Mouse (Mus musculus): ENCODE data around the gene Gsto2.

Gsto2 gene

DNA sequence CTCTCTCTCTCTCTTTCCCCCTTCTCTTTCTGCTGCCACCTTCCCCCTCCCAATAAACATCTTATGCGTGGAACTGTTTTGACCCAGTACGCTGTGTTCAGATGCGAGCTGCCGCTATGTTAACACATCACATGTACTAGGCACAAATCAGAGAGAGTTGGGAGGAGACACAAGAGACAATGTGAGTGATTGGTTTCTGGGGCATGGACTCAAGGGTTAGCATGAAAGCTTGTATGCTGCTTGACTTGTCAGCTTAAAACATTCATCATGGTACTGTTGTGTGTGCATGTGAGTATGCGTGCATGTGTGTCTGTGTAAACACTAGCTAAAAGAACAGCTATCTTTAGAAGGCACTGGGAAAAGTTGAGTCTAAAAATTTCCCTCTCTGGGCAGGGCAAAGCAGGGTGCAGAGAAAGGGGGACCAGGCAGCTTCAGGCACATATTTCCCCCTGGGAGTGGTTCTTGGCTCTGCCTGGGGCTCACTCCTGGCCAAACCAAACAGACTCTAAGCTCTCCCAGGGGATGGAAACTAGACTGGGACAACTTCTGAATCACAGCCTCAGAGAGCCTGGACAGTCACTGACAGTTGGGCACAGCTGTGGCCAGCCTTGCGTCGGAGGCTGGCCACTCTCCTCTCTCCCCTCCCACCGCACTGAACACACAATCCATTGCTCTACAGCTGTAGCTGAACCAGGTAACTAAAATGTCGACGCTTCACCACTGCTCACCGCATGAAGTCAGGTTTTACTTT, 26.4 kb downstream of the Gsto2 start:
- DNase-seq (ENCODE audit: low spot score), result no peak

DNA sequence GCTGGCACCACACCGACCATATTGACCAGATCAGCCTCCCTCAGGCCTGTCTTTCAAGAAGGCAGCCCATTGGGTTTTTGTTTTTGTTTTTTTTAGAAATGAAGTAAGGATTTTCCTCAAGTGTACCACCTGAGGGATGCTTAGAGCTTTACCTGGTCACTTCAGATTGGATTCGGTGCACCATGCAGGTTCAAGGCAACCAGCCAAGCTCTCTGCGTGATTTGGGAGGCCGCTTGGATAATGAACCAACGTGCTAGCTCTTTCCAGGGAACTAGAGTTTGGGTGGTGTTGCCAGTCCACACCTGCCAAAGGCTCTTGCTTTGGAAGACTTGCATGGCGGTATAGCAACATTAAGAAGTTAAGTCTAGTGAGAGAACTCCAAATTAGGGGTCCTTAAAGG, 27.8 kb downstream of the Gsto2 start:
- no peak for DNase-seq (ENCODE audit: low spot score)

DNA sequence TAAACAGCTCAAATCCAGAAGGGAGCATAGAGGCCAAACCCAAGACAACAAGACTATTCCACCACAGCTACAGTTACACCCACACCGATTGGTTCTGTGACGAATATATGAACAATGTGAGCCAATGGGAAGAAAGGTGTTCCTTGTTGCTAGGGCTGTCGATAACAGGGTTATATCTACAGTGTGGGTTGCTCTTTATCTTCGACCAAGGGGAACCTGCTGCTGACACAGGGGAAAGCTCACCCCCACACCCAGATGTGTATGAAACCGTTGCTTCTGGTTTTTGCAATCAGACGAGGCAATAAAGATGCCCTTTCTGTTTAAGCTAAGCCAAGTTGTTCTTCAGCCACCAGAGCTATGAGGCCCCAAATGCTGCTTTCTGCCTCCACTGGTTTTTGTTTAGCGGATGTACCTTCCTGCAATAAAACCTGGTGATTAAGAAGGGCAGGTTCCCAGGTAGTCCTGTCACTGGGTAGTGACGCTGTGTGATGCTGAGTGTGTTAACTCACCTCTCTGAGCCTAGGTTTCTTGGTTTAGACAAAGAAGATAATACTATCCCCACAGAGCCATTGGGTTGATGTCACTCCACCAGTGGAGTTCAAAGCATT, 33.2 kb downstream of the Gsto2 start:
- DNase-seq (ENCODE audit: low spot score), result no peak

DNA sequence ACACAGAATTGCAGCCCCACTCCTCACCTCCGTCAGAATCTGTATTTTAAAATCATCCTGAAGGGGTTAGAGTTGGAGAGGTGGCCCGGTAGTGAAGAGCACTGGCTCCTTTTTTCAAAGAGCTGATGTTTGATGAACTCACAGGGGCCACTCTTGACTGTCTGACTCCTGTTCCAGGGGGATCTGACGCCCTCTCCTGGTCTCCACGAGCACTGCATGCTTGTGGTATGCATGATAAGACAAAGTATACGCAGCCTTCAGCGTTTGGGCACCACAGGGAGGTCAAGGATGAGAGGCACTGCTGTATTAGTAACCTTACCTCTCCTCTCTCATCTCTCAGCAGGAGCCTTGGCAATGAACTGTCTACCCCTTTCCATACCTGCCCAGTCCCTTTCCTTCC, 34.7 kb downstream of the Gsto2 start:
- no peak for DNase-seq (ENCODE audit: low spot score)

DNA sequence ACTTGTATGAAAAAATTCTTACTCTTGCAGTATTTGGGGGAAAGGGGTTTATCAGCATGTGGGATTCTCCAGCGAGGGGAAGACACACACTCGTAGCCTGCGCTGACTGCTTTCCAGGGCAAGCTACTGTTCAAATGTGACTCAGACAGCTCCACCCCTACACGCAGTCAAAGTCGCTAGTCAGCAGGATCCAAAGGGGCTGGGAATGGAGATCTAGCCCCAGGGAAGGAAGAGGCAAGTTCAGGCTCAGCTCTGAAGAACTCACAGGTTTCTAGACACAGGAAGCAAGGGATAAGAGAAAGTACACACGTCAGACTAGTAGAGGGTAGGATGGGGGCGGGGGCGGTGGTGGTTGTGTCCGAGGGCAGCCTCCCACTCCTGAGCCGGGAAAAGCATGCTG, 35.2 kb downstream of the Gsto2 start:
- DNase-seq (ENCODE audit: low spot score), result no peak

DNA sequence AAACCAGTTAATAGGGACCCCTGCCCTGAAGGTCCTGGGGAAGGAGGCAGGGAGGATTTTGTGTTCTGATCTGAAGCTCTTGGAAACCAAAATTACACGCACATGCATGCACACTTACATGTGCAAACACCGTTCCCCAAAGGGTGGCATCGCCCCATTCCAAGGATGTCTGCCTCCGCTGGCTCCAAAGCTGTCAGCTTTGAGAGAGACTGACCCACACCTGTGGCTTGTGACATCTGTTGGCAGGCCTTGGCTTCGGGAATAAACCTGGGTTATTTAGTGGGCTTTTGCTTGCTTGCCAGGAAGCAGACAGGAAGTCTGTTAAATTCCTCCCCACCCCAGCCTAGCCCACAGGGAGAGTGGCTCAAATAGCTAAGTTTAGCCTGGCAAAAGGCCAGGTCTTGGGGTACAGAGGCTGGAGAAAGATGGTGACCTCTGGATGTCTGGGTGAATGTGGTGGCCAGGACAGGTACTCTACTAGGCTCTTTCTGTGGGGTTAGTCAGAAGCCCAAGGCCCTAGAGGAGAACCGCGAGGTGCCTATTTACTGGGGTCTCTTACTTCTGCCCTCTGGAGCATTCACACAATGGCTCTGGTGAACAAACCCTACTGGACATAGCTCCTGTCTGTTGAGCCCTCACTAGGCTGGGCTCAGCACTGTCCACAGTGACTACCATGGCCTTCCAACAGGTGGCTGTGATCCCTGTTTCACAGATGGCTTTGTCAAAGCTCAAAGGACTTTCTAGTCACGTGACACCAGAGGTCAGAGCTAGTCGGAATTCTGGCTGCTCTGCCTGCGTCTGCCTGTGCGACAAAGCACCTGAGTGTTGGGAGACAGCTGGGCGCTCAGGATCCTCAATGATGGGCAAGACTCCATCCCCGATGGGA, 37.2 kb downstream of the Gsto2 start:
- DNase-seq (ENCODE audit: low spot score), result no peak

DNA sequence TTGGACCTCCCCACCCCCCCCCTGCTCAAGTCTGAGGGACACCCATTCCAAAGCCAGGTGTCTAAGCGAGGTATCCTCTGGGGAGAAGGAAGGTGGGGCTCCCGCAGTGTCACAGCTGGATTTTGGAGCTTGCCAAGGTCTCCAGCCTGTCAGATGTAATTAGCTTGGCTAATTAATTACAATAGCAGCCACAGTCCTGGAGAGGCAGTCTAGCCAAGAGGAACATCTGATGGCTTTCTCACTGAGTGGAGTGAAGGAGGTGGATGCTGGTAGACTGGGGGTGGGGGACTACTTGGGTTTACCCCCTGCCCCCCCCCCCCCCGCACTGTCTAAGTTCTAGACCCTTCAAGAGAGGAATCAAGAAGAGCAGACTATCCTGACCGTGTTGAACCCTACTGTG, 38.3 kb downstream of the Gsto2 start:
- no peak for DNase-seq (ENCODE audit: low spot score)

DNA sequence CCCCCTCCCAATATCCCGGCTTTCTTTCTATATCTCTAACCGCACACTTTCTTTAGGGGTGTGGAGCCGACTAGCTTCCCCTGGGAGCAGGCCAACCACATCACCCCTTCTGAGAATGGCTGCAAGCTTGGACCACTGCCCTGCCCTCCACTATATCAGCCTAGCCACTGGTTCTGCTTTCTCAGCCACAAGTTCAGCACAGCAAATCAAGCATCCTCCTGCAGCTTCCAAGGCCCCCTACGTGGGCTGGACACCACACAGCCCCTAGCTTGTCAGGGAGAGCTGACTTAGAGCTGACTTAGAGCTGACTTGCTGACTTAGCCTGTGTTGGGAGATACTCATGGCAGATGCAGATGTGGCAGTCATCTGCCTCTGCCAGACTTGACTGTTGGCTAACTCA, 39.7 kb downstream of the Gsto2 start:
- no peak for DNase-seq (ENCODE audit: low spot score)

DNA sequence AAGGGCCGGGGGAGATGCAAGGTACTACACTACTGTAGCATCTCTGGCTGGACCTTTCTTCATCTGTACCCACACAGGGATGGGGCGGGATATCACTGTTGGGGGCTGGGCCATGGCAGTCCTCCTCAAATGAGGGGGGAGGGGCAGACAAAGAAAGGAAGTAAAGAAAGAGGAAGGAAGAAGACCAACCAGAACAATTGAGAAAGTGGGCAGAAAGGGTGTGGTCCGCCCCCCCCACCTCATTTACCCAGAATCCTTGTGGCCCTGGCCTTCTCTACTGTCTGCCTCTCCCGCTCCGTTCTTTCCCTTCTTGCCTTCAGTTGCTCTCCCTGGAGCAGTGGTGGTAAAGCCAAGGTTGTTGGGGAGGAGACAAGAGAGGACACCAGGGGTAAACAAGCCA, 40.3 kb downstream of the Gsto2 start:
- DNase-seq (ENCODE audit: low spot score), result no peak

DNA sequence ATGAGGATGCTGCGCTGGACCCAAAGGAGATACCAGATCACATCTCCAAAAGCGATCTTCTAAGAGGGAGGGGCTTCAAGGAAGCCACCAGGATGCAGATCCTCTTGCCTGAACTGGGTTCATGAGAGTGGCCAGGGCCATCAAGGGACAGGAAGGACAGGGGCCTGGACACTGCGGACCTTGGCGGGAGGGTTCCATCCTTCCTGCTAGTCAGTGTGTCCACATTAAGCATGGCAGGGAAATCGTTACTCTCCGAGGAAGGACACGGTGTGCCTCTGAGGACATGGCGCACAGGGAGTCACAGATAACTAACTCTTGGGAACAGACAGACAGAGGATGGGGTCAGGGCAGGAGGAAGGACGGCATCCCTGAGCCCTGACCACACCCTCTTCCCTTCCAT, 42.3 kb downstream of the Gsto2 start:
- DNase-seq (ENCODE audit: low spot score), result no peak

DNA sequence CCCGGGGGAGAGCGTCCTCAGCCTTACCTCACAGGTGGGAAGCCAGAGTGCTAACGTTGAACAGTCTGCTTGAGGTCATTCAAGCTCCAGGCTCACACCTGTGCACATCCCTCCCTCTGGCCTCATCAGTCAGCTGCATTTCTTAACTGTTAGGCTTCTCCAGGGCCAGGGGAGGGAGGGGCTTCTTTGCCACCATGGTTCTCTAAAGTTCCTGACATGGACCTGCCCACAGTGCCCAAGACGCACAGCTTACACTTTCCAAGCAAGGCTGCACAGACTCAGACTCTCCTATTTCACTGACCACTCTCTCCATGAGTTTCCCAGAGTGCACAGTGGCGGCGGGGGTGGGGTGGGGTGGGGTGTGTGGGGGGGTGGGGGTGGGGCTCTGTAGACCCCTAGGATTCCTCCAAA, 43.6 kb downstream of the Gsto2 start:
- DNase-seq (ENCODE audit: low spot score), result no peak

DNA sequence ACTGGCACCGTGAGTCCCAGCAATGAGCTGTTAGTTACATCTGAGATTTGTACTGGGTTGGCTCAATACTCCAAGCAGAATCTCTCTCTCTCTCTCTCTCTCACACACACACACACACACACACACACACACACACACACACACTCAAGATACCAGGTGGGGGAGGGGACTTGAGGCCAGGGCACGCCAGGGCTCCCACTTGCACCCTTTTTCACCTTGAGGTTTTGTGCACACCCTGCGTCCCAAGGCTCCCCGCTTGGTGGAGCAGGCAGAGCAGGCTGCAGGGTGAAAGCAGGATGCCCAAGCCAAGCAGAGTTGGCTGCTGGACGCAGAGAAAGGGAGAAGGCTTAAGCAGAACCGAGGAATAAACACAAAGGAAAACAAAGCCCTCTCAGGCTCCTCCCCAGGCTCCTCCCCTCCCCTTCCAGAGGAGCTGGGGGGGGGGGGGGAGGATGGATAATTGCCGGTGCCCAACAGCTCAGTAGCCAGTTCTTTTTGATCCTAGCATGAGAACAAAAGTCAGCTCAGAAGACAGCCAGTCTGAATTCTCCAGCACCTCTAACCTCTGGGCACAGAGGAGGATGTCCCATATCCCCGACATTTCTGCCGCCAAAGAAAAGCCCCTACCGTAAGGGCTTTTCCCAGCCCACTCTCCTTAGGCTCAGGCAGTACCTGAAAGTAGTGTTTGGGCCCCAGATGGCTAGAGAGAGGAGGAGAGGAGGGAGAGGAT, 44.2 kb downstream of the Gsto2 start:
- peak; percentile 23 for DNase-seq (ENCODE audit: low spot score)

DNA sequence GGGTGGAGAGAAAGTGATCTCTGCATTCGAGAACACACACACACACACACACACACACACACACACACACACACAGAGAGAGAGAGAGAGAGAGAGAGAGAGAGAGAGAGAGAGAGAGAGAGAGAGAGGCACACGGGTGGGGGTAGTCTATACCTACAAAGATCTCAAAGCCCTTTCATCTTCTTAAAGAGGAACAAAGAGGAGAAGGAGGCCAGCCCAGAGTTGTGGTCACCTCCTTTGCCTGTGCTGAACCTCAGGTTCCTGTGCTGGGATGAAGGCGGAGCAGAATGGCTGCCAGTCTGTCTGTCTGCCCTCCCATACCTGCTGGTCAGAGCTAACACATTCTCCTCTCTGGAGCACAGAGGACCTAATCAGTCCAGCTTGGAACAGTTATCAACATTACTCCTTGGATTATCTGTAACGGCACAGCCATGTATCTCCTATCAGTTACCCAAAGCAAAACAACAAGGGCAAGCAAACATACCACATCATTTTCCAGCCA, 44.8 kb downstream of the Gsto2 start:
- DNase-seq (ENCODE audit: low spot score), result no peak

DNA sequence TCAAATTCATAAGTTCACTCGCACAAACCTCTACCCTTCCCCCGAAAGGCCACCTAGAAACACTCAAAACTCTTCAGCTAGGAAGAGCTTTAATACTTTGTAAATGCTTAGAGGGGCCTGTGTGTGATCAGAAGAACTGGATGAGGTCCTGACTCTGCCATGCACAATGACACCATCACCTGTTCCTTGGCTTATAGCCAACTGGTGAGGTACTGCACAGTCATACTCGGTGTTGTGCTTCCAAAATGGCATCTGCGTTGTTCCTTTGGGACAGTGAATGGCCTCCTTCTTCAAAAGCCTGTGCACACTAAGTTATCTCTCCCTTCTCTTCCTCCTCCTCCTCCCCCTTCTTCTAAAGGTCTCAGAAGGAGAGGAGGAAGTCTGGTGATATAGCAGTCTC, 45.4 kb downstream of the Gsto2 start:
- no peak for DNase-seq (ENCODE audit: low spot score)

DNA sequence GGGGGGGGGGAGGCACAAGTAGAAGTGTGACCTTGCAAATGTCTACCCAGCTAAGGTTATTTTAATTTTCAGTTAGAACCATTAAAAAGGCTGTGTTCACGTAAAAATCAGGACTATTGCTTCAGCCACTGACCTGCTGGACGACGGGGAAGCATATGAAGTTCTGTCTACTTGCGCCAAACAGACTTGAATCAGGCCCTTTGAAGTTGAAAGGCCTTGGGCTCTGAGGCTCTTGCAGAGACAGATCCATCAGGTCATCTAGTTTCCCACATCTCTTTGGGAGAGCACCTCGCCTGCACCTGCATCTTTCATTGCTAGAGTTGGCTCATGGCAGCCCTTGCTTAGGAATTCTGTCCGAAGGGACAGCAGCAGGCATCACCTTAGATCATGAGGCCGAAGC, 48.0 kb downstream of the Gsto2 start:
- DNase-seq (ENCODE audit: low spot score), result no peak

DNA sequence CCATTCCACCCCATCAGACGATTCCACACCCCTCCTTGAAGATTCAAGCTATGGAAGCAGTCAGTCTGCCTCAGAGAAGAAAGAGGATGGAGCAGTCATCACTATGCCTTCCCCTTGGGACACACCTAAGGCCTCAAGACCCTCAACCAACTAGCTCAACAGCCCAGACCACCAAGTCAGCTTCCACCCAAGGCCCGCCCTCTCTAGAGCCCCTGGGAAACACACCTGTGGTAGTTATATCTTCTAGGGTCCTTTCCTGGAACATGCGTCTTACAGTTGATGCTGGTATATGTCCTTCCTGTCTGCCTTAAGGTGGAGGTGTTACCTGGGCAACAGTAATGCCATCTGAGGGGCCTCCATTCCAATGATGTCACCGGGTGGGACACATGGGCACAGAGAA, 48.9 kb downstream of the Gsto2 start:
- no peak for DNase-seq (ENCODE audit: low spot score)

DNA sequence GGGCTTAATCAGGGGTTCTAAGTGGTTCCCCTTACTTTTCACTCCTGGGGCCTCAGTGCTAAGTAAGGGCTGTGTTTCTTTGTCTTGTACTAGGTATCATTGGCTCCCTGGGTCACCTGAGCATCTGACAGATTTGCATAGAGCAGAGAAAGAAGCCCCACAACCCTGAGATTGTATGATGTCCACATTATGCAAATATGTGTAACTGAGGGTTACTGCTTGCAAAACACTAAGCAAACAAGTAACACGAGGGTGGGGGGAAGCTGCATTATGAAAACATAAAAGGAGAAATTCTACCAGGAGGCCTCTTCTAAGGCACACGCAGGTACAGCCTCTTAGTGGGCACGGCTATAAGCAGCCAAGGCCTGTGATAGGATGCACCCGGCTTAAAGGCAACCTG, 49.9 kb downstream of the Gsto2 start:
- DNase-seq (ENCODE audit: low spot score), result no peak

DNA sequence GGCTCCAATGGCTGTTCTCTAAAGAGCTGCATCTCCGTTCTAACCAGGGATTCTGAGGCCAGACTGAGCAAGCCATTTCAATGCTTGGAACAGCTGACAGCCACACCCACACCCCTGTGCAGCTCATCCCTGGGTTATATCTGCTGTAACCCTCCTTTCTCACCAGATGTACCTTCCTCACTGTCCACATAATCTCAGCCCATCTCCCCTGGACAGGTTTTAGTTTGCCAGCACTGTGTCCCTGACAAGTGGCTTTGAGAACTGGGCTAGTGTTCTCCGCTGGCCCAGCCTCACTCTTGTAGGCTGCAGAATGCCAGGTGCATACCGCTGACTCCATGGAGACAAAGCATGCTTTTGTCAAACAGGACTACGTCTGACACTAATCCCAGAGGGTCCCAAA, 52.1 kb downstream of the Gsto2 start:
- no peak for DNase-seq (ENCODE audit: low spot score)

DNA sequence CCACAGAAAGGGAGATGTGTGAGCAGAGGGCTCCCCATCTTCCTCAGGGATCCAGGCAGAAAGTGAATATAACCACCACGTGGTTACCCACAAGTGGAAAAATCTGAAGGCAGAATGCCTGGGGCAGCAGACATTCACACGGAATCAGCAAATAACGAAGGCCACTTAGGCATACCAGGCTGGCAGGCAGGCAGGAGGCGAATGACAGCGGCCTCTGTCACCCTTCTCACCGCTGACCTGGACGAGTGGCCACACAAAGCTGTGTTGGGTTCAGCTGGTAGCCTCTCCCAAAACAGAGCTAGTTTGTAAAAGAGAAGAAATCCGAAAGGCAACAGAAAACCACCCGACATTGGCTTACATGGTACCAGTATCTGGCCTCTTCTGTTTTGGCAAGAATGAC, 52.7 kb downstream of the Gsto2 start:
- no peak for DNase-seq (ENCODE audit: low spot score)

DNA sequence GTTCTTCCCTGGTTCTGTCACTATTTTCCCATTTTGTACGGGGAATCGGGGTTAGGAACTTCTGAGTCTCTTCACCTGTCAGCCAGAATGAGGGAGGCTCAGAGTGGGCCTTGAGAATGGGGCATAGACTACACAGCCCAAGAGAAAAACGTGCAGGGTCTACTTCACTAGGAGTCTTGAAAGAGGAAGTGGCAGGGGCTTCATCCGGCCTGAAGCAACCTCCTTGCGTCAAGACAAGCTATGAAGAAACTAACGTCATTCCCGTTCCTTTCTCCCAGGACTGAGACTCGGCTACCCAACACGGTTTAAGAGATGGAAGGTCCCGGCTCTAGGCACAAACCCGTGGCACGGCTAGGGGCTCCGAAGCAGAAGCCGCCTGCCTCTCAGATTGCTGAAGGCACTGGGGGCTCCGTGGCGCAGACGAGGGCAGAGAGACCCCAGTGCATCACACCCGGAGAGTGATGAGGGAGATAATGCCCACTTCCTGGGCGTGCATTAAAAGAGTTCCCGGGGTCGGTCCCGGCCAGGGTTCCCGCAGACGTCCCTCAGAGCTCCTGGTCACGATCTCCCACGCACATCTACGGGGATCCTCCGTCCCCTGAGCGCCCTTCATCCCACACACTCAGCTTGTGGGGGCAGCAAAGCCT, 53.2 kb downstream of the Gsto2 start:
- no peak for DNase-seq (ENCODE audit: low spot score)

DNA sequence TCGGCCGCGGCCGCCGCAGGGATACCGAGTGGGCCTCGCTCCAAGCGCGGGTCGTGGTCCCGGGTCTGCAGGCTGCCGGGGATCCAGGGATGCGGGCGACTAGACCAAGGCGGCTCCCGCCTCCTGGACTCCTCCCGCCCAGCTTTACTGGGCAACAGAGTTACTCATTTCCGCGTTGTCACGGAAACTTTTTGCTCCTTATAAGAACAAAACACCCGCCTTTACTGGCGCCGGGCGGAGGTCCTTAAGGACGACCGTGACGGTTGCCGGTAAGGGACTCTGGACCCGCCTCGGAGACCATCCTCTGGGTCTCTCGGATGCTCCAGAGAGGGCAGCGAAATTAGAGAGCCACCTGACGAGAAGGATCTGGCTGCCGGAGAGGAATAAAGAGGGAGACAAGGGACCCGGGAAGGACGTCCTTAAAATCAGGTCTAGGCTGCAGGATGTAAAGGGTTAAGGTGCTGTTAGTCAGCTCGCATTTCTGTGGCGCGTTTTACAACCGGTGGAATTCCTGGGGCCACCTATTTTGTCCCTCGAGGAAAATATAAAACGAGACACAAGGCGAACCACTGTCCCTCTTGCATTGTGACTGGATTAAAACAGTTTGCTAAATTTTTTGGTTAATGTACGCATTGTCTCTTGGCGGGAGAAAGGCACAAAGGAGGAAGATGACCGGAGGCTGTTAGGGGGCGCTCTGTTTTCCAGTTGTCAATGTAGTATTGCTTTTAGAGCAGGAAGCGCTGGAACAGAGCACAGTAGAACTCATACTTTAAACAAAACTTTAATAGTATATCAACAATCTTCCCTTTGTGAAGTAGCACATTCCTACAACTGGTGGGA, 54.0 kb downstream of the Gsto2 start, which contains the start of the genes Cfap43 and Itprip:
TSS of gene Cfap43 (minus strand) at position 162 of the 840 bp plus-strand sequence.
TSS of gene Itprip (minus strand) at position 174 of the 840 bp plus-strand sequence.
- peak; percentile 89 for DNase-seq (ENCODE audit: low spot score)
